Comparison of ENCODE assay signal across 26 mouse cellular contexts in the genomic region with DNA sequence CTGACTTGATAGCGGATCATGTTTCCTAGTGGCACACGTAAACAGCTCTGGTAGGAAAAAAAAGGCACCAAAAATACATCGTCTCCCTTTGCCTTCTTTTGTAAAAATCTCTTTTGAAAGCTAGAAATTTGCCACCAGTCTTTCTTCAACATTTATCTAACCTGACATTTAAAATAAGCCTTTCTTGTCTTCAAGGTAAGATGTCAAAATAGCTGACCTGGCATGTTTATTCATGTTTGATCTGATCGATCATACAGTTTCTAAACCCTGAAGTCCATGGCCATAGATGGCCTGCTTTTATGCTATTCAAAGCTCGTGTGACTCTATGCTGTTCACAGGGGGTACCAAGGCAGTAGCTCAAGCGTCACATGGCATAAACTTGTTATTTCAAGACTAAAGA.
"Had no signal": no experiment of that assay in that cellular context is flagged by ENCODE, and none has a peak within 500 bp of the region (broad histone marks: within the 10 kb centered on the region; RNA-seq: fewer than 3 reads in every experiment).

No protein-coding gene starts in this region.

- ATAC-seq: forebrain, embryonic 13.5 days; forebrain, embryonic 14.5 days; forebrain, embryonic 15.5 days; forebrain, embryonic 16.5 days; forebrain, postnatal 0 days had no signal

- H3K4me3 ChIP-seq: embryonic facial prominence, embryonic 10.5 days; embryonic facial prominence, embryonic 12.5 days; embryonic facial prominence, embryonic 13.5 days; embryonic facial prominence, embryonic 15.5 days; erythroblast, embryonic 14.5 days; forebrain, embryonic 10.5 days; forebrain, embryonic 12.5 days; forebrain, embryonic 13.5 days; forebrain, embryonic 15.5 days; gastrocnemius, adult 2 months; heart, adult 2 months; heart, embryonic 10.5 days had no signal

- H3K27ac ChIP-seq: embryonic facial prominence, embryonic 10.5 days; embryonic facial prominence, embryonic 12.5 days; embryonic facial prominence, embryonic 13.5 days; embryonic facial prominence, embryonic 15.5 days; forebrain, embryonic 10.5 days; forebrain, embryonic 12.5 days; forebrain, embryonic 13.5 days; forebrain, embryonic 15.5 days; gastrocnemius, adult 2 months; heart, adult 2 months; heart, embryonic 10.5 days had no signal

- H3K4me1 ChIP-seq: embryonic facial prominence, embryonic 10.5 days; embryonic facial prominence, embryonic 12.5 days; embryonic facial prominence, embryonic 13.5 days had no signal

- DNase-seq: cerebellum, adult 9-11 months; cerebellum, postnatal 10 days; cerebellum, postnatal 14 days; cerebellum, postnatal 25 days; cerebellum, postnatal 36 days; embryo, embryonic 11 days; forebrain, postnatal 0 days; gastrocnemius, adult 2 months; gastrocnemius, postnatal 10 days; gastrocnemius, postnatal 14 days; gastrocnemius, postnatal 25 days; gastrocnemius, postnatal 36 days; heart, adult 18-20 months; heart, adult 2 months had no signal

- H3K9me3 ChIP-seq: embryonic facial prominence, embryonic 10.5 days; embryonic facial prominence, embryonic 12.5 days; embryonic facial prominence, embryonic 13.5 days; embryonic facial prominence, embryonic 15.5 days; forebrain, embryonic 10.5 days; forebrain, embryonic 12.5 days; forebrain, embryonic 13.5 days; forebrain, embryonic 15.5 days; heart, embryonic 10.5 days had no signal

- H3K4me2 ChIP-seq: embryonic facial prominence, embryonic 12.5 days; embryonic facial prominence, embryonic 13.5 days; embryonic facial prominence, embryonic 15.5 days; forebrain, embryonic 12.5 days; forebrain, embryonic 13.5 days; forebrain, embryonic 15.5 days had no signal

- H3K36me3 ChIP-seq: embryonic facial prominence, embryonic 10.5 days; embryonic facial prominence, embryonic 12.5 days; embryonic facial prominence, embryonic 13.5 days; embryonic facial prominence, embryonic 15.5 days; forebrain, embryonic 10.5 days; forebrain, embryonic 12.5 days; forebrain, embryonic 15.5 days; heart, embryonic 10.5 days had no signal

- H3K27me3 ChIP-seq: embryonic facial prominence, embryonic 12.5 days; embryonic facial prominence, embryonic 13.5 days; embryonic facial prominence, embryonic 15.5 days; forebrain, embryonic 12.5 days; forebrain, embryonic 13.5 days; forebrain, embryonic 15.5 days had no signal

- H3K9ac ChIP-seq: embryonic facial prominence, embryonic 12.5 days; embryonic facial prominence, embryonic 13.5 days; embryonic facial prominence, embryonic 15.5 days; forebrain, embryonic 12.5 days; forebrain, embryonic 13.5 days; forebrain, embryonic 15.5 days; forebrain, postnatal 0 days had no signal
